Mouse (Mus musculus): ENCODE results near the gene Bean1.

Gene Bean1

GRCm38 (mm10) chr8:104171050-104171620 is 893 bp downstream of the Bean1 start:
- DNase-seq (ENCODE audit: low read depth, low spot score): no peak

GRCm38 (mm10) chr8:104172420-104172819 is 2.2 kb downstream of the Bean1 start:
- no peak for DNase-seq (ENCODE audit: low read depth, low spot score)

- no peak for DNase-seq (ENCODE audit: low read depth, low spot score)
Observed at GRCm38 (mm10) chr8:104175848-104176527, 5.7 kb downstream of the Bean1 start.

- DNase-seq (ENCODE audit: low read depth, low spot score): no peak
Observed at GRCm38 (mm10) chr8:104177054-104177453, 6.8 kb downstream of the Bean1 start.

- no peak for DNase-seq (ENCODE audit: low read depth, low spot score)
Observed at GRCm38 (mm10) chr8:104184905-104185304, 14.7 kb downstream of the Bean1 start.

- no peak for DNase-seq (ENCODE audit: low read depth, low spot score)
Observed at GRCm38 (mm10) chr8:104186827-104187226, 16.6 kb downstream of the Bean1 start.

- no peak for DNase-seq (ENCODE audit: low read depth, low spot score)
Observed at GRCm38 (mm10) chr8:104187622-104188021, 17.4 kb downstream of the Bean1 start.

GRCm38 (mm10) chr8:104188459-104188858 is 18.2 kb downstream of the Bean1 start:
- DNase-seq (ENCODE audit: low read depth, low spot score): no peak

GRCm38 (mm10) chr8:104190777-104191468 is 20.7 kb downstream of the Bean1 start:
- DNase-seq (ENCODE audit: low read depth, low spot score): no peak

- no peak for DNase-seq (ENCODE audit: low read depth, low spot score)
Observed at GRCm38 (mm10) chr8:104191496-104191895, 21.3 kb downstream of the Bean1 start.

- no peak for DNase-seq (ENCODE audit: low read depth, low spot score)
Observed at GRCm38 (mm10) chr8:104199802-104200201, 29.6 kb downstream of the Bean1 start.

- DNase-seq (ENCODE audit: low read depth, low spot score): no peak
Observed at GRCm38 (mm10) chr8:104201622-104202021, 31.4 kb downstream of the Bean1 start.

- no peak for DNase-seq (ENCODE audit: low read depth, low spot score)
Observed at GRCm38 (mm10) chr8:104202320-104202719, 32.1 kb downstream of the Bean1 start.

GRCm38 (mm10) chr8:104205292-104205691 is 35.0 kb downstream of the Bean1 start:
- no peak for DNase-seq (ENCODE audit: low read depth, low spot score)

GRCm38 (mm10) chr8:104217601-104218000 is 47.4 kb downstream of the Bean1 start:
- DNase-seq (ENCODE audit: low read depth, low spot score): no peak

GRCm38 (mm10) chr8:104219079-104219478 is 48.8 kb downstream of the Bean1 start:
- peak; percentile 9 for DNase-seq (ENCODE audit: low read depth, low spot score)

- peak; percentile 24 for DNase-seq (ENCODE audit: low read depth, low spot score)
Observed at GRCm38 (mm10) chr8:104219806-104220205, 49.6 kb downstream of the Bean1 start.

GRCm38 (mm10) chr8:104227048-104227447 is 56.8 kb downstream of the Bean1 start:
- no peak for DNase-seq (ENCODE audit: low read depth, low spot score)

- no peak for DNase-seq (ENCODE audit: low read depth, low spot score)
Observed at GRCm38 (mm10) chr8:104230377-104230776, 60.1 kb downstream of the Bean1 start.

- no peak for DNase-seq (ENCODE audit: low read depth, low spot score)
Observed at GRCm38 (mm10) chr8:104232039-104232438, 61.8 kb downstream of the Bean1 start.

GRCm38 (mm10) chr8:104232919-104233318 is 62.7 kb downstream of the Bean1 start:
- no peak for DNase-seq (ENCODE audit: low read depth, low spot score)

GRCm38 (mm10) chr8:104234573-104234972 is 64.3 kb downstream of the Bean1 start:
- DNase-seq (ENCODE audit: low read depth, low spot score): no peak

GRCm38 (mm10) chr8:104239418-104239861 is 69.2 kb downstream of the Bean1 start:
- no peak for DNase-seq (ENCODE audit: low read depth, low spot score)
